Mouse (Mus musculus) frontal cortex, postnatal 14 days (tissue): Measurements from ENCODE around the gene Parp16.
A peak's percentile ranks its signal among the peaks of the same experiment; 100 is the strongest.
"Not testable (repeated sequence)": the region's sequence is repeated elsewhere in the genome, so short reads cannot be mapped to it uniquely, and the experiment has no call there.

Source experiments
- DNase-seq, 2 experiments: peaks; one replicate each; pipeline ENCODE4 v3.0.0; 2022; ENCODE audit warnings: low spot score in 2 of 2

Parp16 gene

DNA sequence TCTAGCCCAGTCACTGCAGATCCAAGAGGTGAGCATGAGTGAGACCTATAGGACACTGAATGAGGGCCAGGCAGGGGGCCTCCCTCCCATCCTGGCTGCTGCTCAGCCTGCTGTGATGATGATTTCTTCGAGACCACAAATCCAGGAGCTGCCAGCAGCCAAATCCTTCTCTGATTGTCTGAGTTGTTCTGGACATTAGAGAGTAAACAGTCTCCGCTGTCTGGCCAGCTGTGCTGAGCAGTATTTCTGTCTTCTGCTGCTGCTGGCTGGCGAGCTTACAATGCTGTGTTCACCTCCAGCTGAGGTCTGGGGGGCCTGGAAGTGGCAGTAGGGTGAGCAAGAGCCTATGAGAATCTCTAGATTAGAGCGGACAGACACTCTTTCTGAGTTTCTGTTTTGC is 48.1 kb downstream of the Parp16 start:
- no peak for DNase-seq

GRCm38 (mm10) chr9:65244036-65244806 is 49.1 kb downstream of the Parp16 start:
- DNase-seq: no peak

GRCm38 (mm10) chr9:65247502-65248376 is 52.6 kb downstream of the Parp16 start:
- no peak for DNase-seq

DNA sequence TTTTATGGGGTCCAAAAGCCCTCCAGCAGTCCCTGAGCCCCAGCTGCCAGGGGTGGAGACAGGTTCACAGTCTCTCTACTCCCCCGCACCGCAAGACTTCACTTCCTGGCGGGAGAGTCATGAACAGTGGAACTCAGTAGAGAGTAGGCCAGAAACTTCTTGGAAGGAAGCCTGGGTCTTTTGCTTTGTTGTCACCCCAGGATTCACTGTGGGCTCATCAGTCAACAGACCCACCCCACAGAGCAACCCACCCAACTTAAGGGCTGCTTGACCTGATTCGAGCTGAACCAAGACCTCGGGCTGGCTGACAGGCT is 53.2 kb downstream of the Parp16 start:
- no peak for DNase-seq

DNA sequence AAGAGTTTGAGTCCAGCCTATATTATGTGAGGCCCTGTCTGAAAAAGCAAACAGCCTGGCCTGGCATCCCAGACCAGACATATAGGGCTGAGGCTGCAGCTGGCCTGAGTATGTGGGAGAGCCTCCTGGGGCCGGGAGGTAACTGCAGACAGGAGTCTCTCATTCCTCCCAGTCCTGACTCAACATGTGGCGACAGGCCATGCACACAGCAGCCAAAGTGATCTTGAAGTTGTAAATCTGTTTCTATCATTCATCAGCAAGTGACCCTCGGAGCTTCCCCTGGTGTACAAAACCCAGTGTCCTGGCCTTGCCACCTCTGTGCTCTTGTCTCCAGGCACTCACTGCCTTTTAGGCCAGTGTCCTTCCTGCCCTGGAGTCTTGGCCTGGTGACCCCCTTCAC is 56.9 kb downstream of the Parp16 start:
- no peak for DNase-seq

GRCm38 (mm10) chr9:65255906-65256600 is 60.9 kb downstream of the Parp16 start:
- DNase-seq: no peak

DNA sequence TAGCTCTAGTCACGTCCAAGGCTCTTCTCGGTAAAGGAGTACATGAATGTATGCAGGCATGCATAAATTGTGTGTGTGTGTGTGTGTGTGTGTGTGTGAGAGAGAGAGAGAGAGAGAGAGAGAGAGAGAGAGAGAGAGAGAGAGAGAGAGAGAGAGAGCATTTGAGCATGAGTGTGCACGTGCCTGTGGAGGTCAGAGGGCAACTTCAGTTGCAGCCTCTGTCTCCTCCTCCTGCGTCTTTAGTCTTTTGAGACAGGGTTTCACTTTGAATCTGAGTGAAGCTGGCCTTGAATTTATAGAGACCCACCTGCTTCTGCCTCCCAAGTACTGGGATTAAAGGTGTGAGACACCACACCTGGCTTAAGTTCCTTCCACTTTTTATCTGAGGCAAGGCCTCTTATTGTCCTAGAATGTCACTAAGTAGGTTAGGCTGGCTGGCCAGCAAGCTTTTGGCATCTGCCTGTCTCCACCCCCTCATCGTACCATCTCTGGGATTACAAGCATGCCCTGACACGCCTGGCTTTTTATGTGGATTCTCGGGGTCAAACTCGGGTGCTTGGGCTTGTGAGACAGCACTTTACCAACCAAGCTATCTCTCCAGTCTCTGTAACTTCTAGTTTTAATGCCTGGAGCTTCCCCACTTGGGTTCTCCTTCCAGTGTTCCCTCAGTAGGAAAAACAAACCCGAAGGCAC is 62.2 kb downstream of the Parp16 start:
- no peak for DNase-seq

DNA sequence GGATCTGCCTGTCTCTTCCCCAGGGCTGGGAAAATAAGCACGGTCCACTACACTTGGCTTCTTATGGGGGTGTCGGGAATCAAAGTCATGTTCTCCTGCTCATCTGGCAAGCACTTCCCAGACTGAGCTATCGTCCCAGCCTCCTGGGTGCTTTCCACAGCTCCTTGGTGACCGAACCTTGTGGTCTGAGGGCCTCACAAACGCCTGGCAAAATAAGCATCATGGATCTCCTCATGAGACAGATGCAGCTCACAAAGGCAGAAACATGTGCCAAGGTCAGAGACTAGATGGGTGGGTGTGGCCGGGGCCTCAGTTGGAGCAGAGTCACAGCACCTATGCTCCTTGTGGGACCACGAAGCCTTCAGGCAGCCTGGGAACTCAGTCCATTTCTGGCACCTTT is 64.2 kb downstream of the Parp16 start:
- no peak for DNase-seq

DNA sequence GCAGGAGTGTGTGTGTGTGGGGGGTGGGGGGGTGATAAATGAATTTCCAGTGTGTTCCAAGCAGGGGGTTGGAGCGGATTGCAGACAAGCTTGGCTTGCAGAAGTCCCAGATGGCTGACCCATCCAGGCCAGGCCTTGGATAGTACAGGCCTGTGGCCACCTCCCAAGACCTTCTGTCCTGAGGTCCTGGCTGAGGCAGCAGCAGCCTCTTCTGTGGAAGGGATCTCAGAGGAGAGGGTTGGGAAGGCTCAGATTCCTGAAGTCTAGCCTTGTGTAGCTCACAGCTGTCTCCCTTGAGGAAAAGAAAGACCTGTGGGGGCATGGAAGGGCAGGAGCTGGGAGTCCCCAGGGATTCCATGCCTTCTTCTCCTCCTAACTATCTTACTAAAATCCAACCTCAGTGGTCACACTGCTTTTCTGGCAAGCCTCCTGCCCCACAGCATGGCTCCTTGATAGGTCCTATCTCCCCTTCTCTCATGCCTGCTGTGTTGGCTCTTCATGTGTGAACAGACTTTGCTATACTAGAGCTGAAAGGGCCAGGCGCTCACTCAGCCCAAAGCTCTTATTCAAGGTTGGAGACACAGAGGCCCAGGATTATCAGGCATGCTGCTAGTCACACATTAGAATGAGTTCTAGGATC is 66.6 kb downstream of the Parp16 start:
- no peak for DNase-seq

- DNase-seq: no peak
Observed at GRCm38 (mm10) chr9:65262641-65263120, 67.5 kb downstream of the Parp16 start.

GRCm38 (mm10) chr9:65264959-65265358 is 69.8 kb downstream of the Parp16 start, which contains the start of gene Cilp:
Cilp (plus strand) TSS chr9:65265180.
- DNase-seq: no peak

GRCm38 (mm10) chr9:65267742-65268515 is 72.8 kb downstream of the Parp16 start:
- DNase-seq: peak; percentile 17 to 27

DNA sequence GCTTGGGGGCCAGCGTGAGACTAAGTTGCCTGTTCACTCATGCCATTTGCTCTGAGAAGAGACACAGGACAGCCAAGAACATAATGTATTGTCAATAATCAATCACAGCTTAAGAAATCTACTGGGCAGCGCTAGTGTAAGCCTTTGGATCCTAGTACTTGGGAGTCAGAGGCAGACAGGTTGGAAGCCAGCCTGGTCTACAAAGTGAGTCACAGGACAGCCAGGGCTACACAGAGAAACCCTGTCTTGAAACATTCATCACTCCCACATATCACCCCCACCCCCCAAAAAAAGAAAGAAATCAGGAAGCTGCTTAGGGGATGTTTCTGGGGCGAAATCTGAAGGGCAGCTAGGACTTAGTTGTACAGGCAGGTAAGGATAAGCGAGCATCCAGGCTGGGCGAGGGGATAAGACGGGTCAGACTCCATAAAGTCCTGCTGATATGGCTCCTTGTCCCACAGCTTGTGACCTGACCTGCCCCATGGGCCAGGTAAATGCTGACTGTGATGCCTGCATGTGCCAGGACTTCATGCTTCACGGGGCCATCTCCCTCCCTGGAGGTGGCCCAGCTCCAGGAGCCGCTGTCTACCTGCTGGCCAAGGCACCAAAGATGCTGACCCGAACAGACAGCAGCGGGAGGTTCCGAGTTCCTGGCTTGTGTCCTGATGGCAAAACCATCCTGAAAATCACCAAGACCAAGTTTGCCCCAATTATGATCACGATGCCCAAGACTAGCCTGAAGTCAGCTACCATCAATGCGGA is 78.1 kb downstream of the Parp16 start:
- no peak for DNase-seq

DNA sequence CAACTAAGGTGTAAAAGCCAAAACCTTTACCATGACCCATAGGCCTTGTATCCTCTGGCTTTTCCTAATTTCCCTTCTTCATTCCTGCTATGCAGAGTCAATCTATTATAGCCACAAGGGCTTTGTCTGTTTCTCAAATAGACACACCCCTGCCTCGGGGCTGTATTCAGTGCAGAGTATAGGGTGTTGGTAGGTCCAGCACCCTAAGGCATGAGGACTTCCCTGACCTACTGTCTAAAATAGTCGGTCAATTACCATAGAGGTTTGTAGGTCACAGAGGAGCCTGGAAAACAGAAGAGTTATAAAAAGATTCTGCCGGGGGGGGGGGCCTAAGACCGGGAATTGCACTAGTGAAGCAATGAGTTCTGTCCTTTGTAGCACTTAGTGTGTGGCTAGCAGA is 78.7 kb downstream of the Parp16 start:
- no peak for DNase-seq

- DNase-seq: not testable (repeated sequence)
Observed at GRCm38 (mm10) chr9:65274851-65275250, 79.7 kb downstream of the Parp16 start.

- no peak for DNase-seq
Observed at GRCm38 (mm10) chr9:65275810-65276530, 80.8 kb downstream of the Parp16 start.

DNA sequence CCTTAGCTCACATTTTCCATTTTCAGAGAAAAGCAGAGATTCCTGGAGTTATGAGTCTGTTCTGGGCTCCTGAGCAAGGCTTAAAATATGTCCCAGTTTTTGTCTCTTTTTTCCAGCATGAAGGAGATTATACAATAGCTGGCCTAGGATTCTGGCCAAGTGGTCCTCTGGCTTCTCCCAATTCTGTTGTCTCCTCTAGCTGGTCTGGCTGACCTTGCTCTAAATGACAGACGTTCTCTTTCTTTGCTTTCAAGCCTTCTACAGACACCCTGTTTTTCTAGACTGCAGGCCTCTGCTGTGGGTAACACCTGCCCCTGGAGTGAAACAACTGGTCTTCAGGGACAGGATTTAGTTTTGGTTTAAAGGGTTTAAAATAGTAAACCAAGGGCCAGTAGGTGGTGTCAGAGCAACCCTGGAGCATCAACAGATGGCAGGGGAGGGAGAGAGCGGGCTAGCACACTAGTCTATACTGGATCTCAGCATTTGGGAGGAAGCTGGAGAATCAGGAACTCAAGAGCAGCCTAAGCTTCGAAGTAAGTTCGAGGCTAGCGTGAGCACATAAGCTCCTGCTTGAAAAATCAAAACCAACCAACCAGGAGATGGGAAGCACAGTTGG is 86.5 kb downstream of the Parp16 start:
- peak in 1 of 2 experiments; percentile 7 for DNase-seq

GRCm38 (mm10) chr9:65283301-65283700 is 88.1 kb downstream of the Parp16 start:
- no peak for DNase-seq
